28 mouse cellular contexts compared by ENCODE assay signal in genomic region chr8:7462798-7463197, GRCm38 (mm10).
A peak's percentile ranks its signal among the peaks of the same experiment; 100 is the strongest.
DNase-seq lines count a peak whose midpoint lies in the region; ATAC-seq and TF ChIP-seq lines count a peak whose summit lies in the region.
"Had no signal": no experiment of that assay in that cellular context is flagged by ENCODE, and none has a peak within 500 bp of the region (broad histone marks: within the 10 kb centered on the region; RNA-seq: fewer than 3 reads in every experiment).

No protein-coding gene starts in this region.

- no peaks in the 10 kb centered on the region for H3K4me1 ChIP-seq in forebrain, embryonic 16.5 days (replicated peaks; ENCODE audit: control insufficient read depth, insufficient read depth, low read length)
- H3K4me1 ChIP-seq: embryonic facial prominence, embryonic 12.5 days; hindbrain, embryonic 10.5 days; hindbrain, embryonic 15.5 days; limb, embryonic 10.5 days; limb, embryonic 15.5 days; liver, embryonic 13.5 days; megakaryocyte, embryonic 14.5 days; midbrain, embryonic 12.5 days; neural tube, embryonic 13.5 days had no signal

- H3K27me3 ChIP-seq in forebrain, embryonic 16.5 days (replicated peaks; ENCODE audit: control insufficient read depth, insufficient read depth, low read length), result no peaks in the 10 kb centered on the region
- H3K27me3 ChIP-seq: embryonic facial prominence, embryonic 12.5 days; hindbrain, embryonic 15.5 days; limb, embryonic 15.5 days; liver, embryonic 13.5 days; megakaryocyte, embryonic 14.5 days; midbrain, embryonic 12.5 days; neural tube, embryonic 13.5 days had no signal

- no peaks in the 10 kb centered on the region for H3K36me3 ChIP-seq in forebrain, embryonic 16.5 days (ENCODE audit: control insufficient read depth, insufficient read depth)
- H3K36me3 ChIP-seq: embryonic facial prominence, embryonic 12.5 days; hindbrain, embryonic 10.5 days; hindbrain, embryonic 15.5 days; limb, embryonic 10.5 days; limb, embryonic 15.5 days; liver, embryonic 13.5 days; midbrain, embryonic 12.5 days; neural tube, embryonic 13.5 days had no signal

- H3K9me3 ChIP-seq in forebrain, embryonic 16.5 days (ENCODE audit: control insufficient read depth, low read length), result no peaks in the 10 kb centered on the region
- H3K9me3 ChIP-seq: embryonic facial prominence, embryonic 12.5 days; hindbrain, embryonic 10.5 days; hindbrain, embryonic 15.5 days; limb, embryonic 10.5 days; limb, embryonic 15.5 days; liver, embryonic 13.5 days; megakaryocyte, embryonic 14.5 days; midbrain, embryonic 12.5 days; neural tube, embryonic 13.5 days had no signal

- H3K27ac ChIP-seq in layer of hippocampus, adult 2 months, result no peak overlapping the region
- no peak overlapping the region for H3K27ac ChIP-seq in forebrain, embryonic 16.5 days (ENCODE audit: low read length)
- H3K27ac ChIP-seq: embryonic facial prominence, embryonic 12.5 days; hindbrain, embryonic 10.5 days; hindbrain, embryonic 15.5 days; limb, embryonic 10.5 days; limb, embryonic 15.5 days; liver, embryonic 13.5 days; midbrain, embryonic 12.5 days; neural tube, embryonic 13.5 days had no signal

- peak; percentile 64; the same call in 1 of the 2 replicates for ATAC-seq in forebrain, embryonic 16.5 days
- ATAC-seq: inflammation-experienced regulatory T-cells, adult 6 months; lung, postnatal 0 days had no signal

- no peak overlapping the region for H3K9ac ChIP-seq in forebrain, embryonic 16.5 days (replicated peaks; ENCODE audit: low read depth, low read length)
- H3K9ac ChIP-seq: embryonic facial prominence, embryonic 12.5 days; hindbrain, embryonic 15.5 days; limb, embryonic 15.5 days; liver, embryonic 13.5 days; midbrain, embryonic 12.5 days; neural tube, embryonic 13.5 days had no signal

- H3K4me3 ChIP-seq in layer of hippocampus, adult 2 months, result no peak overlapping the region
- no peak overlapping the region for H3K4me3 ChIP-seq in forebrain, embryonic 16.5 days (replicated peaks; ENCODE audit: low read length)
- H3K4me3 ChIP-seq: embryonic facial prominence, embryonic 12.5 days; hindbrain, embryonic 10.5 days; hindbrain, embryonic 15.5 days; limb, embryonic 10.5 days; limb, embryonic 15.5 days; liver, embryonic 13.5 days; megakaryocyte, embryonic 14.5 days; midbrain, embryonic 12.5 days; neural tube, embryonic 13.5 days had no signal

- WGBS in forebrain, embryonic 16.5 days, result 67% methylated on average over 1 of the region's 1 CpGs

- TF ChIP-seq CTCF in layer of hippocampus, adult 2 months (conservative IDR thresholded peaks at IDR 0.05), result no peak

- DNase-seq in layer of hippocampus, adult 11-12 months (ENCODE audit: low spot score), result peak; percentile 32
- no peak for DNase-seq in layer of hippocampus, adult 2 months (ENCODE audit: low spot score in 2 of 2)
- DNase-seq in right cerebral cortex, adult 18-20 months, result peak; percentile 12
- DNase-seq in right cerebral cortex, postnatal 10 days (ENCODE audit: low spot score in 2 of 2), result no peak
- no peak for DNase-seq in T-cell, adult 2 months (ENCODE audit: low spot score)
- DNase-seq: adrenal gland, postnatal 10 days; B cell, adult 2 months; cerebellum, adult 11-12 months; cerebellum, adult 9-11 months; embryo, embryonic 11 days; gastrocnemius, postnatal 14 days; heart, postnatal 14 days; kidney, adult 11 months; kidney, postnatal 14 days; liver, embryonic 13.5 days; lung, adult 18-20 months; lung, postnatal 4 days had no signal

- H3K4me2 ChIP-seq in forebrain, embryonic 16.5 days (ENCODE audit: low read length), result no peak overlapping the region
- H3K4me2 ChIP-seq: embryonic facial prominence, embryonic 12.5 days; hindbrain, embryonic 15.5 days; limb, embryonic 15.5 days; liver, embryonic 13.5 days; midbrain, embryonic 12.5 days; neural tube, embryonic 13.5 days had no signal

Comparison
In these comparisons a context has a peak if more than half of its experiments do, and no peak if none do; other contexts are left out.
1. DNase-seq: peak in layer of hippocampus, adult 11-12 months (single experiment) and right cerebral cortex, adult 18-20 months (single experiment); none in layer of hippocampus, adult 2 months (0 of 2), right cerebral cortex, postnatal 10 days (0 of 2) and T-cell, adult 2 months (single experiment).